Mouse (Mus musculus) kidney, embryonic 16.5 days (tissue): ENCODE data around the gene Prl7d1. TPM values are rescaled to one million over a fixed set of nuclear protein-coding genes. Genes with fewer than 3 reads are reported as not detected.
"Not testable (repeated sequence)": the region's sequence is repeated elsewhere in the genome, so short reads cannot be mapped to it uniquely, and the experiment has no call there.

Source experiments
- ATAC-seq: fragments of 200-750 bp; cut with Nextera tagmentation; 2 replicates; pipeline ENCODE4 v1.8.0; 2017; ENCODE audit warnings: moderate TSS enrichment; ENCODE audit not compliant: low FRiP score, low TSS enrichment
- H3K27ac ChIP-seq: fragments of 300-500 bp; sonication (generic); 2 replicates; pipeline ENCODE4 v1.5.1; 2014; ENCODE audit warnings: low read length
- H3K27me3 ChIP-seq: fragments of 300-500 bp; sonication (generic); 2 replicates; pipeline ENCODE4 v1.6.1; 2014; ENCODE audit warnings: low read length, control low read depth, mixed read lengths; ENCODE audit not compliant: insufficient read depth
- H3K36me3 ChIP-seq: fragments of 300-500 bp; sonication (generic); 2 replicates; pipeline ENCODE4 v1.6.1; 2014; ENCODE audit warnings: low read length, control low read depth, mixed read lengths; ENCODE audit not compliant: insufficient read depth
- H3K4me1 ChIP-seq: fragments of 300-500 bp; sonication (generic); 2 replicates; pipeline ENCODE4 v1.6.1; 2014; ENCODE audit warnings: low read length, control low read depth, mixed read lengths; ENCODE audit not compliant: insufficient read depth
- H3K4me2 ChIP-seq: fragments of 300-500 bp; sonication (generic); replicated peaks from 2 replicates; pipeline ENCODE4 v1.6.1; 2014; ENCODE audit warnings: low read depth, low read length
- H3K4me3 ChIP-seq: fragments of 300-500 bp; sonication (generic); 2 replicates; pipeline ENCODE4 v1.5.1; 2014; ENCODE audit warnings: mild to moderate bottlenecking, low read length
- H3K9ac ChIP-seq: fragments of 300-500 bp; sonication (generic); replicated peaks from 2 replicates; pipeline ENCODE4 v1.6.1; 2014; ENCODE audit warnings: low read length
- H3K9me3 ChIP-seq: fragments of 300-500 bp; sonication (generic); 2 replicates; pipeline ENCODE4 v1.6.1; 2016; ENCODE audit warnings: low read length, control low read depth
- WGBS: fragments of 180-500 bp; shearing (Covaris S2); extraction: QIAGEN DNeasy Blood & Tissue Kit; methylation state at CpG from one replicate; pipeline ENCODE4 v1.1.7; 2014; 5-methylcytosine and 5-hydroxymethylcytosine counted together
- polyA plus RNA-seq: library from polyadenylated mRNA; unstranded; fragments of >200 nt; fragmentation: Nextera tagmentation; extraction: Ambion mirVana; gene quantifications from 2 replicates; pipeline ENCODE4 v1.2.1, GENCODE M21; 2015

Gene Prl7d1
- not detected in 2 replicates for polyA plus RNA-seq

DNA sequence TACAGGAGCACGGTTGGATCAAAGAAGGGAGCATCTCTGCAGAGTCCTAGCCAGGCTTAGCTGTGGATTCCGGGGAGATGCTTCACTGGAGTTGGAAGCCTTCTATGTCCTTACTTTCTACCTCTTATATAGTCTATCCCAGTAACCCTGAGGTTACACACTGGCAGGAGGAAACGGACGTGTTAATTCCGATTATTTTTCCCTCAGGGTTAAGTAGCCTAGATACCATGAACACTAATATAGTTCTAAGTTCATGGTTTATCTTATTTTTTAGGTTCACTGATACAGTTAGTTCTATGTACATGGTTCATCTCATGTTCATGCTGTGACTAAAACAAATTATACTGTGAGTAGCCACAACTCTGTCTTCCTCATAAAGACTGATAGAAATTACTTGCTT, at the start of gene Prl7d1:
Gene Prl7d1 (minus strand): TSS at position 101 of the 400 bp plus-strand sequence.
- H3K4me2 ChIP-seq = no peak within 1 kb of the TSS
- no peak for ATAC-seq
- 85% methylated on average over 5 of the region's 5 CpGs for WGBS

DNA sequence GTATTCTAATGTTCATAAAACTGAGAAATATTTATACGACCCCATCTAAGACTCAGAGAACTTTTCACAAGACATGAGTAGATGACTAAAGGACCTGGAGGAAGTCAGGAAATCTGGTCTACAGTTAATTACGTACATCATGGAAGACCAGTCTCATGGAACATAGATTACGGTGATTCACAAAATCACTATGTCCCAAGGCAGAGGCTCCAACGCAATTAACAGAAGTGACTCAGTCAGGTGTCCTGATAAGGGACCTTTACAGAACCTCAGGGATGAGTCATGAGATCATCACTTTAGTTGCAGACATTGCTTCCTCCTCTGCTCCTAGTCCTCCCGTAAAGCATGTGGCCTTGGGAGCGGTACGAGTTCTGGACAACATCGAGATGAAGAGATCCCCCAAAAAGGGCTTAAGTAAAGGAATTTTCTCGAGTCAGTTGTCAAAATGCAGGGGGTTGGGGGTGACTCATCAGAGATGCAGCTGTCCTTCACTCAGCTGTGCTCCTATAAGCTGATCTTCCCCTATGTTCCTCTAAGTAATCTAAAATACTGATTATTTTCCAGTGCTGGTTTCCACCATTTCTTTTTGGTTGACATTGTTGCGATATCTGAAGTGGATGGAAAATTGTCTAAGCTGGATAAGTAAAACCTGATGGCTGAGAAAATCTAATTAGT, 18.1 kb upstream of the Prl7d1 start:
- Histone ChIP-seq H3K4me2 (no peak overlapping the region), H3K4me3 (no peak overlapping the region), H3K36me3 (no peaks in the 10 kb centered on the region), H3K9me3 (no peaks in the 10 kb centered on the region), H3K4me1 (no peaks in the 10 kb centered on the region), H3K27me3 (no peaks in the 10 kb centered on the region), H3K27ac (no peak overlapping the region), H3K9ac (no peak overlapping the region)
- no peak for ATAC-seq
- WGBS = 90% methylated on average over 10 of the region's 10 CpGs

More for the DNA sequence above, at the start of gene Prl7d1:
- Histone ChIP-seq H3K36me3 (no peaks in the 10 kb centered on the region), H3K4me3 (no peak within 1 kb of the TSS), H3K27me3 (no peaks in the 10 kb centered on the region), H3K9me3 (no peaks in the 10 kb centered on the region), H3K4me1 (no peaks in the 10 kb centered on the region), H3K27ac (no peak within 1 kb of the TSS), H3K9ac (no peak within 1 kb of the TSS)

DNA sequence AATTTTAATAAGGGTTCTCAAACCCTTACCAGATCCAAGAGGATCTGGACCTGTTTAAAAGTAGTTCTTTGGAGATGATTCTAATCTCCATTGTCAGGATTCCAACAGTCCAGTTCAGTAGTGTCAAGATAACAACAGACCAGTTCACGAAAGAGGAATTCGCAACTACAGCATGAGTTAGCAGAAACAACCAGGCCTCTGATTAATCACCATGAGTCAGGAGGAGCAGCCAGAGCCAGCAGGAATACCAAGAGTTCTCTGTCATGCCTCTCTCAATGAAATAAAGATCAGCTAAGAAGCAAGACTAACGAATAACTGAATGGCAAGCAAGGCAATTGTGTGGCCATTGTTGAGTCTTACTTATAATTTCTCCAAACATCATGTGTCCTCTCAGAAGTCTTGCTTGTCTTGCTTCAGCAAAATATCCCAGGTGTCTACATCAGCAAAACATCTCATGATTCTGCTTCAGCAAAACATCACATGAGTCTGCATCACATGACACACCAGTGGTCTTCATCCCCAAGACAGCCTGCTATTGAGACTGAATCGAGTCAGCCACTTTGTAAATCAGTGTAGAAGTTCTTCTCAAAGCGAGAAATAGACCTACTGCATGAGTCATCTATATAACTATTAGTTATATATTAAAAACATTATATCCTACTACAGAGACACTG, 13.9 kb upstream of the Prl7d1 start:
- H3K27me3 ChIP-seq, H3K27ac ChIP-seq, H3K4me3 ChIP-seq, H3K9ac ChIP-seq, H3K9me3 ChIP-seq, H3K4me1 ChIP-seq, H3K36me3 ChIP-seq, H3K4me2 ChIP-seq, ATAC-seq: not testable (repeated sequence)
- 83% methylated on average over 5 of the region's 5 CpGs for WGBS

DNA sequence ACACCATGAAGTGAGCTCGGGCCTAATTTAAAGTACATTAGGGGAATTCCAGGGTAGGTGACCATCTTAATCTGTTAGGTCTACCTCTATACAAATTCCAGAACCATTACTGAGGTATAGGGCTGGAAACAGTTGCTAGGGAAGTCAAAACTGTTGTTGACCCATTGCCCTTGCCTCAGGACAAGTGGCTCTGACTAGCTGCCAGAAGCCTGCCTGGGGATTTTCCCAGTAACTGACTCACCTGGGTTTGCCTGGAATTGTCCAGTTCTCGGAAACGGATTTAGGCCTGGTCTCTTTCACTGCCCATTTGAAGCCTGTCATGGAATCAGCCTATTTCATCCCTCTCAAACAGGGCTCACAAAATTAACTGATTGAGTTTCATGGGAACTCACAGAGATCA, 8.5 kb upstream of the Prl7d1 start:
- not testable (repeated sequence) for H3K4me2 ChIP-seq, H3K9me3 ChIP-seq, H3K9ac ChIP-seq, ATAC-seq, H3K27ac ChIP-seq, H3K4me1 ChIP-seq, H3K27me3 ChIP-seq, H3K4me3 ChIP-seq, H3K36me3 ChIP-seq
- WGBS = 83% methylated on average over 3 of the region's 3 CpGs

DNA sequence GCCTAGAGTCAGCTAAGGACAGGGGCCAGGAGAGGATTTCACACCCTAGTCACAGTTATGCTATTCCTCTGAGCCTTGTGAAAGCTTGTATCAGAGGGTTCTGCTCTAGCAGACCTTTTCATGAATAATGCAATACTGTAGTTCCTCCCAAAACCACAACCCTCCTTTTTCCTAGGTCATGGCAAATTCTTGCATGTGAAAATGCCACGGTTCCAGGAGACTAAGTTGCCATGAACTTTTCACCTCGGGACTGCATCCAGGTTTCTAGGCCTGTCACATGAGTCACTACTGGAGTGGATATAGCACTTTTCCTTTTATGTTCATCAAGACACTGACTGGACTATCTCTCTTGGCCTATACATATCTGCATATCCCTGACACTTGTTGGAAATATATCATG, 10.0 kb downstream of the Prl7d1 start:
- 56% methylated on average over 2 of the region's 2 CpGs for WGBS
- Histone ChIP-seq H3K4me1 (no peaks in the 10 kb centered on the region), H3K36me3 (no peaks in the 10 kb centered on the region), H3K4me2 (no peak overlapping the region), H3K9me3 (no peaks in the 10 kb centered on the region), H3K27me3 (no peaks in the 10 kb centered on the region), H3K27ac (no peak overlapping the region), H3K4me3 (no peak overlapping the region), H3K9ac (no peak overlapping the region)
- no peak for ATAC-seq

DNA sequence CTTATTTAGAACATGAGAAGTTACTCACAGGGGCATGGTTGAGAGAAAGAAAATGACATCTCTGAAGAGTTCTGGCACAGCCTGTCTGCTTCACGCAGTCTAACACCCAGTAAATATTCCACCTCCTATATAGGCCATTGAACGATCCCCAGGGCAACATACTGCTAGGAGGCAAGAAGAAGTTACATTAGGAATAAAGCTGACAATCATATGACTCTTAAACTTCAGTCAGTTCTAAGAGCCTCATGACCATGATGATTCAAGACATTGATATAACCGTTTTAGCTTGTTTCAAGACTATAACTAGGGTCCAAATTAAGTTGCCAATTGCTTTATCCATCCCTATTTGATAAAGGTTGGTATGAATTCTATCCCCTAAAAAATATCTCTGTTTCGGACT, 48.6 kb downstream of the Prl7d1 start, which contains the start of gene Prl7a2:
Gene Prl7a2 (minus strand): TSS at position 101 of the 400 bp plus-strand sequence.
- H3K27me3 ChIP-seq = no peaks in the 10 kb centered on the region
- H3K9ac ChIP-seq = no peak within 1 kb of the TSS
- H3K4me2 ChIP-seq = no peak within 1 kb of the TSS
- H3K36me3 ChIP-seq = no peaks in the 10 kb centered on the region
- H3K4me3 ChIP-seq = no peak within 1 kb of the TSS
- ATAC-seq = no peak
- H3K9me3 ChIP-seq = no peaks in the 10 kb centered on the region
- WGBS = 88% methylated on average over 4 of the region's 4 CpGs
- H3K4me1 ChIP-seq = no peaks in the 10 kb centered on the region
- H3K27ac ChIP-seq = no peak within 1 kb of the TSS

DNA sequence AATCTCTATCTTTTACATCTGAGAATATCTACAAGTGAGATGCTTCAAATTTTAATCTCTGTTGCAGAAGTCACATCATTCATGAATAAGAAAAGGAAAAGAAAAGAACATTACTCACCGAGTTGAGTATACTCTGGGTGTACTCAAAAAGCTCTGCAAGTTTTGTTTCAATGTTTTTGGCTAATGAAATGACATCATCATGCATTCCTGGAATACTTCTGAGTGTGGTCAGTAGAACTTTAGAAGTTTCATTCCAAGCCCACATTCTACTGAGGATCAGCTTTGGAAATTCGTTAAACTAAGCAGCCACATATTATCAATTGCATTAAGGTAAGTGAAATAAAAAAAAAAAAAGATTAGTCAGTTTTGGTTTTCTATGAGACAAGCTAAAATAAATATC, 55.8 kb downstream of the Prl7d1 start:
- no peak overlapping the region for H3K27ac ChIP-seq
- 83% methylated on average over 2 of the region's 2 CpGs for WGBS

More for the DNA sequence above, 55.8 kb downstream of the Prl7d1 start:
- no peak overlapping the region for H3K4me3 ChIP-seq
- H3K9ac ChIP-seq = no peak overlapping the region
- H3K27me3 ChIP-seq = no peaks in the 10 kb centered on the region
- ATAC-seq = no peak
- H3K4me1 ChIP-seq = no peaks in the 10 kb centered on the region
- no peaks in the 10 kb centered on the region for H3K9me3 ChIP-seq
- H3K36me3 ChIP-seq = no peaks in the 10 kb centered on the region
- no peak overlapping the region for H3K4me2 ChIP-seq

Other genes with a start within 250 kb of the Prl7d1 start
- not detected in 2 replicates for gene Prl8a8, start 203.5 kb downstream of the Prl7d1 start, polyA plus RNA-seq
- not detected in 2 replicates for gene Prl8a9, start 152.1 kb downstream of the Prl7d1 start, polyA plus RNA-seq
- not detected in 2 replicates for gene Prl8a1, start 134.6 kb downstream of the Prl7d1 start, polyA plus RNA-seq
- gene Prl7b1, start 106.2 kb downstream of the Prl7d1 start, polyA plus RNA-seq = not detected in 2 replicates
- gene Prl7a1, start 74.2 kb downstream of the Prl7d1 start, polyA plus RNA-seq = not detected in 2 replicates
- not detected in 2 replicates for gene Prl7a2, start 48.7 kb downstream of the Prl7d1 start, polyA plus RNA-seq
- not detected in 2 replicates for gene Prl7c1, start 64.1 kb upstream of the Prl7d1 start, polyA plus RNA-seq
- not detected in 2 replicates for gene Prl2a1, start 84.9 kb upstream of the Prl7d1 start, polyA plus RNA-seq
- not detected in 2 replicates for gene Prl2c1, start 132.6 kb upstream of the Prl7d1 start, polyA plus RNA-seq